Mouse (Mus musculus): ENCODE results near the gene Il2rg. TPM values are rescaled to one million over a fixed set of nuclear protein-coding genes. Genes with fewer than 3 reads are reported as not detected.
A peak's percentile ranks its signal among the peaks of the same experiment; 100 is the strongest.

Il2rg gene
- polyA plus RNA-seq, 1 experiment from 2014 or later: 12.2 TPM

DNA sequence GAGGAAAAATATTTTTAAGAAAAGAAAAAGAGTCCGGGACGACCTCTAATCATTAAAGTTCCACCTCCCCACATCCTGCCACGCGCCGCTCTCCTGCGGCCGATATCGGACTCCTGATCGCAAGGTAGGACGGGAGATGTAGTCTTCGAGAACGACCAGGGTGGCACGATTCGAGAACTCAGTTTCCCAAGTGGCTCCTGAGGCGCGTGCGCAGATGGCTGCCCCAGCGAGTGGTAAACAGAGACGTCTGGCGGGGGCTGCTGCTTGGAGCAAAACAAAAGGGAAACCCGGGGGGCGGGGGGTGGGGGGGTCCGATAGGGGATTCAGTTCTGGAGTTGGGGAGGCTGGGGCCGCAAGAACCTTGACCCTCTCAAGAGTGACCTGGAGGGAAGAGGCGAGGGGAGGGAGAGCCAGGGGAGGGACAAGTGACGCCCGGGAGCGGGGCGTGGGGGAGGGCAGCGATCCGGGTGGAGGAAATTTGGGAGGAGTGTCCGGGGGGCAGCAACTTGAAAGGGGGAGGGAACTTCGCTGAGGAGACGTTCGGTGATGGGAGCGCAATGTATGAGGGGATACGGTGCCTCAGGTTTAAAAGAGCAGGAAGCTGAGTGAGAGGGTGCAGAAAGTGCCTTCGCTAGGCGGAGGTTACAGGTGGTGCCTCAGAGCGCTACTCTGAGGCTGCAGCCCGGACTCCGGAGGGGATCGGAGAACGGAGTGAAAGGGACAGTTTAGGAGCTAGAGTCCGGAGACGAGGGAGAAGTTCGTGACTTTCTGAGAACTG is 13.9 kb downstream of the Il2rg start, which contains the start of gene Foxo4:
TSS of gene Foxo4 (plus strand) at position 577 of the 778 bp plus-strand sequence.
- WGBS (ENCODE audit: insufficient replicate concordance): 12% methylated on average over 47 of the region's 47 CpGs
- Histone ChIP-seq H3K36me3 (ENCODE audit: control insufficient read depth, insufficient read depth, low read length) (no peaks in the 10 kb centered on the region), H3K4me3 (ENCODE audit: low read depth, low read length) (peak within 1 kb of the TSS; percentile 65), H3K9me3 (replicated peaks; ENCODE audit: control insufficient read depth, low read length) (no peaks in the 10 kb centered on the region), H3K27me3 (ENCODE audit: control insufficient read depth, insufficient read depth, low read length) (0 out of 2 replicates have a peak, but pooled peaks cover 3% of the 10 kb centered on the region), H3K9ac (ENCODE audit: low read depth, low read length) (peak within 1 kb of the TSS; percentile 67), H3K4me1 (ENCODE audit: control insufficient read depth, insufficient read depth, low read length) (peaks cover 5% of the 10 kb centered on the region; the same call in 1 of the 2 replicates), H3K27ac (ENCODE audit: low read depth, low read length) (peak within 1 kb of the TSS; percentile 57; the same call in 1 of the 2 replicates), H3K4me2 (peak within 1 kb of the TSS; percentile 69)
- peak; percentile 82 for ATAC-seq (replicated peaks; ENCODE audit: insufficient number of reproducible peaks, low FRiP score, low TSS enrichment)

DNA sequence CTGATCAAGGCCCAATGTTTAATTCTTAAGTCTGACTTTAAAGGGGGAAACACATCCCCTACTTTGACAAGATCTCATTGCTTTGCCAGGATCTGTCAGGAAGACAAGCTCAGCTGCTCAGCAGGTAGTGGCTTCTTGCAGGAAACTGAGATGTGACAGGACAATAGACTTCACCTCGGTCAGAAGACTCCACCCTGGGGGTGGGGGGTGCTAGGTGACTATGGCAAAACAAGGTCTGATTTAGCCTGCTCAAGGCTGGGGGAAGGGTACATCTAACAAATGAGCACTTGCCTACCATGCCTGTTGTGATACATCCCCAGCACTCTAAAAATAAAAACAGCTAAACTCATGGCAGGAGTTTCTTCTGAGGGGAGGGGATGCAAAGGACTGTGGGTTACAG is 23.0 kb downstream of the Il2rg start:
- H3K27ac ChIP-seq (ENCODE audit: low read depth, low read length): no peak overlapping the region
- no peaks in the 10 kb centered on the region for H3K4me1 ChIP-seq (ENCODE audit: control insufficient read depth, insufficient read depth, low read length)
- H3K36me3 ChIP-seq (ENCODE audit: control insufficient read depth, insufficient read depth, low read length): no peaks in the 10 kb centered on the region
- H3K27me3 ChIP-seq (ENCODE audit: control insufficient read depth, insufficient read depth, low read length): no peaks in the 10 kb centered on the region
- H3K4me2 ChIP-seq: no peak overlapping the region
- no peak overlapping the region for H3K9ac ChIP-seq (ENCODE audit: low read depth, low read length)
- H3K4me3 ChIP-seq (ENCODE audit: low read depth, low read length): no peak overlapping the region
- 32% methylated on average over 1 of the region's 1 CpGs for WGBS (ENCODE audit: insufficient replicate concordance)
- no peaks in the 10 kb centered on the region for H3K9me3 ChIP-seq (replicated peaks; ENCODE audit: control insufficient read depth, low read length)
- ATAC-seq (replicated peaks; ENCODE audit: insufficient number of reproducible peaks, low FRiP score, low TSS enrichment): no peak

DNA sequence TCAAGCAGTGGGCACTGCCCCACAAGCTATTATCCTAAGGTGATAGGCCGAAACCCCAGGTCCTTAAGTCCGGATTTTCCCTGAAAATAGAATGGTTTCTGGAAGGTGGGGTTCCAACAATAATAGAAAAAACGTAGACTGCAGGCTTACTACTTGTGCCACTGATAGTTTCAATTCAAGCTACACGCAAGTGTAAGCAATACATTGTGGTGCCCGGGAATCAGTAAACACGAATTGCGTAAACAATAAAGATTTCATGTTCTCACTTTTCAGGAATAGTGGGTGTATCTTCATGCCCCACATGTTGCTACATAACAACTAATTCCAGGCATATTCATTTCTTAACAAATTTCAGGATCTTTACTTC is 45.3 kb downstream of the Il2rg start:
- 33% methylated on average over 7 of the region's 7 CpGs for WGBS (ENCODE audit: insufficient replicate concordance)
- H3K27me3 ChIP-seq (ENCODE audit: control insufficient read depth, insufficient read depth, low read length): no peaks in the 10 kb centered on the region; the same call in 1 of the 2 replicates
- H3K9me3 ChIP-seq (replicated peaks; ENCODE audit: control insufficient read depth, low read length): no peaks in the 10 kb centered on the region
- H3K27ac ChIP-seq (ENCODE audit: low read depth, low read length): no peak overlapping the region
- 0 out of 2 replicates have a peak, but pooled peaks have one; percentile 8 for ATAC-seq (replicated peaks; ENCODE audit: insufficient number of reproducible peaks, low FRiP score, low TSS enrichment)
- peak overlapping the region; percentile 58 for H3K4me3 ChIP-seq (ENCODE audit: low read depth, low read length)
- H3K36me3 ChIP-seq (ENCODE audit: control insufficient read depth, insufficient read depth, low read length): no peaks in the 10 kb centered on the region
- peak overlapping the region; percentile 62 for H3K4me2 ChIP-seq
- no peaks in the 10 kb centered on the region for H3K4me1 ChIP-seq (ENCODE audit: control insufficient read depth, insufficient read depth, low read length)
- H3K9ac ChIP-seq (ENCODE audit: low read depth, low read length): peak overlapping the region; percentile 34; the same call in 1 of the 2 replicates

DNA sequence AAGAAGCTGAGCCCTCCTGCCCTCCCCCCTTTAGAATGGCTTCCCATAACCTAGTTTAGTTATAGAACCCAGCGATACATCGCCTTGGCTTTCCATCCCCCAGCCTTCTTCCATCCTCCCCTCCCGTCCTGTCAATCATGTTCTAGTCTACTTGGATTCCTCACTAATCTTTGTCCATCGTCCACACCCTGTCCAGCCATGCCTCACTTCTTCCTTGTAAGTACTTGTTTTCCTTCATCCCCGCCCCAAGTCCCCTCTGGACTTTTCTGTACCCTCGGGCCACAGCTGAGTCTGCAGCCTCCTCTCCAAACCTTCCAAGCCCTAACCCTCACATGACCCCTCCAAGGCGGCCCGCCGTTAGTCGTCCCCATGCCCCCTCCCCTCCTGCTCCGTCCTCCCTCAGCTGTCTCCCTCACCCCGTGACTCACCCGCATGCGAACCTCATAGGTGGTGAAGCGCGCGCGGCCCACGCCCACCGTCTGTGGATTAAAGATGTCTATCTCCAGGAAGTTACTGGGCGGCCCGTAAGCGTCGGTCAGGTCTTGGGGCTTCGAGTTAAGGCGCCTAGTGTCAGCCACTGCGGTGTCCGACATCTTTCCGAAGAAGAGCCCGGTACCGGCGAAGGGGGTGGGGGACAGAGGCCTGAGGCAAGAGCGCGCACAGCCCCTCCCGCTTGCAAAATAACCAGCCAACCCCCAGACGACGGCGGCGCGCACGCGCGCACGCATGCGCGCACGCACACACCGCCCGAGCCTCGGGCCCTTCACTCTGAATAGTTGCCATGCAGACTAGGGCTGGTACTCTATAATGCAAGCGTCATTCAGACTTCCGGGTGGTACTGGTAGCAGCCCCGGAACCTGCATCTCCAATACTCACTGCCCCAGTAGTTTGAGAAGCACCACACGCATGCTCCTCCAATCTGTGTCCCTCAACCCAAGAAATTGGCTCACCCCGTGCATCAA is 45.9 kb downstream of the Il2rg start, which contains the start of gene Snx12:
TSS of gene Snx12 (minus strand) at position 730 of the 962 bp plus-strand sequence.
- 18% methylated on average over 55 of the region's 55 CpGs for WGBS (ENCODE audit: insufficient replicate concordance)
- Histone ChIP-seq H3K9ac (ENCODE audit: low read depth, low read length) (peak within 1 kb of the TSS; percentile 72), H3K27ac (ENCODE audit: low read depth, low read length) (peak within 1 kb of the TSS; percentile 57), H3K9me3 (replicated peaks; ENCODE audit: control insufficient read depth, low read length) (no peaks in the 10 kb centered on the region), H3K4me3 (ENCODE audit: low read depth, low read length) (peak within 1 kb of the TSS; percentile 58), H3K27me3 (ENCODE audit: control insufficient read depth, insufficient read depth, low read length) (no peaks in the 10 kb centered on the region; the same call in 1 of the 2 replicates), H3K4me2 (peak within 1 kb of the TSS; percentile 68), H3K4me1 (ENCODE audit: control insufficient read depth, insufficient read depth, low read length) (no peaks in the 10 kb centered on the region), H3K36me3 (ENCODE audit: control insufficient read depth, insufficient read depth, low read length) (no peaks in the 10 kb centered on the region)
- ATAC-seq (replicated peaks; ENCODE audit: insufficient number of reproducible peaks, low FRiP score, low TSS enrichment): peak; percentile 91

Other genes starting within 250 kb of the Il2rg start
- 0.11 TPM in 1 of 2 replicates, not detected in the other for gene Tex11, start 208.6 kb downstream of the Il2rg start, polyA plus RNA-seq (2014; fragmentation: Nextera tagmentation; extraction: Ambion mirVana)
- gene Slc7a3, start 182.2 kb downstream of the Il2rg start, polyA plus RNA-seq (2014; fragmentation: Nextera tagmentation; extraction: Ambion mirVana): 0.36 and 0.41 TPM in 2 replicates
- 39.0 and 48.5 TPM in 2 replicates for gene Snx12, start 45.7 kb downstream of the Il2rg start, polyA plus RNA-seq (2014; fragmentation: Nextera tagmentation; extraction: Ambion mirVana)
- 2.8 and 2.9 TPM in 2 replicates for gene Foxo4, start 13.7 kb downstream of the Il2rg start, polyA plus RNA-seq (2014; fragmentation: Nextera tagmentation; extraction: Ambion mirVana)
- gene Gm614, start 4.3 kb downstream of the Il2rg start, polyA plus RNA-seq (2014; fragmentation: Nextera tagmentation; extraction: Ambion mirVana): not detected in 2 replicates
- gene Gm20489, start 768 bp upstream of the Il2rg start, polyA plus RNA-seq (2014; fragmentation: Nextera tagmentation; extraction: Ambion mirVana): not detected in 2 replicates
- 32.0 and 35.9 TPM in 2 replicates for gene Med12, start 5.8 kb upstream of the Il2rg start, polyA plus RNA-seq (2014; fragmentation: Nextera tagmentation; extraction: Ambion mirVana)
- 2.3 and 3.6 TPM in 2 replicates for gene Nlgn3, start 30.9 kb upstream of the Il2rg start, polyA plus RNA-seq (2014; fragmentation: Nextera tagmentation; extraction: Ambion mirVana)
- gene Gjb1, start 108.1 kb upstream of the Il2rg start, polyA plus RNA-seq (2014; fragmentation: Nextera tagmentation; extraction: Ambion mirVana): 0.18 and 0.94 TPM in 2 replicates
- gene Zmym3, start 152.6 kb upstream of the Il2rg start, polyA plus RNA-seq (2014; fragmentation: Nextera tagmentation; extraction: Ambion mirVana): 22.1 and 22.4 TPM in 2 replicates
- gene Nono, start 161.1 kb upstream of the Il2rg start, polyA plus RNA-seq (2014; fragmentation: Nextera tagmentation; extraction: Ambion mirVana): 271 and 358 TPM in 2 replicates
- gene Itgb1bp2, start 180.8 kb upstream of the Il2rg start, polyA plus RNA-seq (2014; fragmentation: Nextera tagmentation; extraction: Ambion mirVana): 77.6 and 82.9 TPM in 2 replicates

All from heart, embryonic 11.5 days (tissue).